Mouse (Mus musculus) 3T3-L1 (cell line): ENCODE results near the gene Me3.

Source experiments
- DNase-seq: peaks from one replicate; pipeline ENCODE4 v3.0.0-alpha.2; 2015; ENCODE audit warnings: low read depth, low spot score

The Me3 gene

DNA sequence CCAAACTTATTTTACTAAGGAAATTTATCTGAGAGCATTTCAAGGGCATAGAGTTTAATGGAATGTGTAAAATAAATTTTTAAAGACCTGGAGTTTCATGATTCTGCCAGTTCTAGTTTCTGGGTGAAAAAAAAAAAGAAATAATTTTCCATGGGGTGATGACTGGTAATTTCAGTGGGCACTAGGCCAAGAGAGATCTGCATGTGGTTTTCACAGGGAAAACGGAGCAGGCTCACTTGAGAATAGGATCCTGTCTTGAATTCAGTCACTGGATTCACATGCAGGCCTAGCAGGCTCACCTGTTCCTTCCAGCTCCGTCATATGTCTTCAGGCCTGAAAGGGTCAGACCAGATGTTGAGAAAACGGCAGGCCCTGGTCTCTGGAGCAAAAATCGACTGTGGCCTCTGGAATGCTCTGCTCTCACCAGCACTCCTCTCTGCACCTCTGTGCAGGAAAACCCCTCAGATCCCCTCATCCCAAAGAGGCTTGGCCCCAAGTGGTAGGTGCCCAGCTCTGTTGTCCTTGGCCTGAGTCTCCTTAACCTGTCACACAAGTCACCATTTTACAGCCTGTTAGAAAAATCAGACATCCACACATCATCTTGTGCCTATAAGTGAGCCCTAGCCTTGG lies 196.4 kb downstream of the Me3 start:
- DNase-seq, result no peak

DNA sequence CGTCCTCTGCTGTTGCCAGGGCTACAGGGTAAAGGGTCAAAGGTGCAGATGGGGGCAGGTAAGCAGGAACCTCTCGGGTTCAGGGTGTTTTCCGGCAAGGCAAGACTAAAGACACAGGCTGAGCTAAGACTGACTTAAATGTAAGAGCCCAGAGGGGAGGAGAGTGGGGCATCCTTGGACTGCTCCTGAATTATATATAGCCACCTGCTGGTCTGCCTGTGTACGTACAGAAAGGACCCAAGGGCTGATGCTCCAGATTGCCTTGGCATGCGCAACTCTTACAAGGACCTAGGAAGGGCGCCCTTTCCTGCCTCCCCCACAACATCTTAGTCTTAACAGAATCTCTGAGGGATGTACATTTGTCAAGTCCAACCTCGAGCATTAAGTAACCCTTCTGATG lies 197.0 kb downstream of the Me3 start:
- DNase-seq, result peak; percentile 56

DNA sequence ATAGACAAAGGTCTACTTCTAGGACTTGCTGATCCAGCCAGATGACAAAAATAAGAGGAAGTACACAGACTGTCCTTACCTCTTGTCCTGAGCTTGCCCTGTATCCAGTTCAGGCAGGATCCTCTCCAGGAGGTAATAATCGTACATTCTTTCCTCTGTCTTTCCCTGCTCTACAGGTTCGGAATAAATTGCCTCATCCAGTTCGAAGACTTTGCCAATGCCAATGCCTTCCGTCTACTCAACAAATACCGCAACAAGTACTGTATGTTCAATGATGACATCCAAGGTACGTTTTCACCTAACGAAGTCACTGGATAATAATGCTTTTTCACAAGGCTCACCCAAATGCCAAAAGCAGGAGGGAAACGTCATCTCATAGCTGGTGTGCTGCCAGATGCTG lies 201.3 kb downstream of the Me3 start:
- DNase-seq, result no peak

DNA sequence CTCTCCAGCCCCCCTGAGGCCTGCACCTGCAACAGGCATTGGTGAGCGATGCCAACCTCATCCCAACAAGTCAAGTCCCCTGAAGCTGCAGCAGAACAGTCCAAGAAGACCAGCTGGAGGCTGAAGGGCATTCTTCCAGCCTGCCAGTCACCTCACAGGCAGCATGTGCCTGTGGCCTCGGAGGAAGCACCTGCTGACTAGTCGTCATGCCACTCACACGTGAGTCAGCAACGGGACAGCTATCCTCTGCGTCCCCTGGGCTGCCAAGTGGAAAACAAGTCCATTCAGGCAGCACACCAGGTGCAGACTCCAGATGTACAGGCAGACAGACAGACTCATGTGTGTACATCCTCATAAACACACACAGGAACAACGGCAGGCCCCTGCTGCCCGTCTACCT lies 203.4 kb downstream of the Me3 start:
- DNase-seq, result peak; percentile 61

DNA sequence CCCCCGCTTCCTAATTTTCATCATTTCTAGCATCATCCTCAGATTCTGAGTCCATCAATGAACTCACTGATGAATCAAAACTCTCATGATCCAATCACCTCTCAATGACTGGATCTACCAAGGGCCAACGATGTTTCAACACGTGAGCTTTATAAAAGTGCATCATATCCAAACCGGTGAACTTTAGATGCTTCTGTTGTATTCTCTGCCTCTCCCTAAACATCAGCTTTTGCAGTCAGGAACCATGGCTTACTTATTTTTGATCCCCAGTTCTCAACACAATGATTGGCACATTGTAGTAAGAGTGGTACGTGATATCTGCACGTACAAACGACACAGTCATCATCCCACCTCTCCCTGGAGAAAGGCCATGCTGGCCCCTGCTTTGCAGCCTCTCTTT lies 204.5 kb downstream of the Me3 start:
- DNase-seq, result no peak

DNA sequence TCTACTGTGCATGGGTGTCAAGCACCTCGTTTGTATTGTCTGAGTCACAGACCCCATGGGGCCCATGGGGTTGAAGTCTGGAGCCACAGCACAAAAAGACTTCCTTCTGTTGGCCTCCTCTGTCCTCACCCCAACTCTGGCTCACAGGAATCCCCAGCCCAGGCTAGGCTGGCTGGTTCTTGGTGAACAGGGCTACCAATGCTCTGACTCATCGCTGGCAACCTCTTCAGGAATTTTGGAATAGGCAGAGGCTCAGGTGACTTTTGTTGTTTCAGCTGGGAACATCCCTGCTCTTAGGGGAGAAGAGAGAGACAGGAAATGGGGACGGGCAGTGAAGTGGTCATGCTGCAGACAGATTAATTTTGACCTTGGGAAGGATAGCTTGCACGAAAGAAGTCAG lies 205.6 kb downstream of the Me3 start:
- DNase-seq, result peak; percentile 97

DNA sequence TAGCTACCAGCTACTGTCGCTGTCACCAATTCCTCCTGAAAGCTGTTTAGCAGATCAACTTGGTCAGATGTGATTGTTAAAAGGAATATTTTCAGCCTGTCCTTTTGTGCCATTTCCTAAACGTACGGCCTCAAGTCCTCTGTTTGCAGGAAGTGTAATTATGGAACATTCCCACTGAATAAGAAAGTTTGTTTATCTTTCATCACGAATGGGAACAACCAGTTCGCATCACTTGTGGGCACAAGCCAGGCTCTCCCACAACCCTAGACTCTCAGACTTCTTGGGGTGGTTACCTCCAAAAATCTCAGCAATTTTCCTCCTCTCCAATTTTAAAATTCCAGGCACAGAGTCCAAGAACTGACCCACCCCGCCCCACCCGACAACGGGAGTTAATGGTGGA lies 207.5 kb downstream of the Me3 start:
- no peak for DNase-seq

DNA sequence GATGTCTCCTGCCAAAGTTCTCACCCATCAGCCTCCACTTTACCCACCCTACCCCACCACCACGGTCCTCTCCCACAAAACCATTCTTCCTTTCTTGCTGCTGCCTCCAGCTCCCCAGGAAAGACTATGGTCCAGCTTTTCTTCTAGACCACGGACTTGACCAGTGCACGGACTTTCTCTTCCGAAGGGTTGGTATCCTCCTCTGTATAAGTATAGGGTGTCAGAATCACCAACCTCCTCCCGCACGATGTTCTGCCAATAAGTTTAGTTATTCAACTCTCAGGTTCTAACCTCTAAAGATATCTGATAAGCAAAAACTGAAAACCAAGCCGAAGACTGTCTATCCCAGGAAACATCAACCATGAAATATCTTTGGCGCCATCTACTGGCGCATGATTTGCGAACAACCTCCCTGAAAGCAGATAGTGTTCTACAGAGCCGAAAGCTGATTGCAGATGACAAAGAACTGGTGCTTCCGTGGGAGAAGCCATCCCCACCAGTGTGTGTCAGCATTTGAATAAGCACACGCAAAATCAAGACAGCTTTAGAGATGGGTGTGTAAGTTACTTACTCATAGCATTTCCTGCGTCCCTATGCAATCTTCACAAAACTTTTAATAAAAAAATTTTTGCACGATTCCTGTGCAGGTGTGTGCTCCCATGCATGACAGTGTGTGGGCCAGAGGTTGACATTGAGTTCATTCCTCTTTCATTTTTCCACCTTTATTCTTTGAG lies 209.6 kb downstream of the Me3 start:
- DNase-seq, result peak; percentile 94

DNA sequence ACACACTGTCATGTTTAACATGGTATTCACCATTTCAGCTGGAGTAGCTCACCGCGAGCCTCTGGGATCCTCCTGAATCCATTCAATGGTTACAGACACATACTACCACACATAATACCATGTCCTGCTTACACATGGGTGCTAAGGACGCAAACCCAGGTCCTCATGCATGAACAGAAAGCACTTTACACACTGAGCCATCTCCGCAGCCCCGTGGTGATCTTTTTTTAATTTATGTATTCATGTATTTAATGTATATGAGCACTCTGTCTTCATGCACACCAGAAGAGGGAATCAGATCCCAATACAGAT lies 210.2 kb downstream of the Me3 start:
- no peak for DNase-seq

DNA sequence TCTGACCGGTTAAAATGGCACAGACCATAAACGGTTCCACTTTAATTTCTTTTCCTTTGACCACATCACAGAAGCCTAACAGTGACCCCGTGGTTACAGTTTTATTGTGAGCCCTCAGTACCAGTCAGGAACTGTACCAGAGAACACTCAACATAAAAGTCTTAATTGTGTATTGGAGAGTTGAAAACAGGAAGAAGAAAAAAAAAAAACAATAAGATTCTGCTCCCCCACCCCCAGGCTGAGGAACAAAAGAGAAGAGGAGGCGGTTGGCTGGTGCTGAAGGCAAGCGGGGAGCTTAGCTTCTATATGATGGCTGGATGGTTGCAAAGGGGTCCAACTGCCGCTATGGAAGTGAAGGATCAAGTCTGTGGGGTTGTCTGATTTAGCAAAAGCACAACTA lies 210.9 kb downstream of the Me3 start:
- DNase-seq, result no peak

DNA sequence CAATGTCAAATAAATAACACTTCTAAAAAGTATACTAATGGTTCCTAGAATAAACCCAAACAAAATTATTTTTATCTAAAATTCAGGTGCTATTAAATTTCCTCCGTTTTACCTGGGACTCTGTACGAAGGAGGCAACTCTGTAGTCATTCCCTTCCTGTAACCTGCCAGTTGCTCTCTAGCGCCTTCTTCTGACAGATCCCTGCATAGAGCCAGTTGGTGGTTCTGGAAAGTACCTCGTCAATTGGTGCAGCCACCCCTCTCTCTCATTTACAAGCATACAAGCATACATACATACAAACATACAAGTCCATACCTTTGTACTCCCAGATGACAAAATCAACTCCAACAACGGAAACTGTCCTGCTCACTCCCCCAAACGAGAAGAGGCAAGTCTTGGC lies 211.3 kb downstream of the Me3 start:
- DNase-seq, result no peak

DNA sequence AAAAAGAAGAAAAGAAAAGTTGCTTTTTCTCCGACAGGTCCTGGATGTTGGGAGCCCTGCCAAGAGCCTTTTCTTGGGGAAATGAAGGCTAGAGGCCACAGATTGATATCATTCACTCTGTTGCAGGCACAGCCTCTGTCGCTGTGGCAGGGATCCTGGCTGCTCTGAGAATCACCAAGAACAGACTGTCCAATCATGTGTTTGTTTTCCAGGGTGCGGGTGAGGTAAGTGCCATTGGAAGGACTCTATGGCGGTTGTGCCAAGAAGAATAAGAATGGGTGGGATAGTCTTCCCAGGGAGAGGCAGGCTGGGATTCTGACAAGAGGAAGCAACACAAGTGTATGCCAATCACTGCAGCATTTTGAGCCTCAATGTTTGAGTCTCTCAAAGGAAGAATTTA lies 213.5 kb downstream of the Me3 start:
- DNase-seq, result no peak

DNA sequence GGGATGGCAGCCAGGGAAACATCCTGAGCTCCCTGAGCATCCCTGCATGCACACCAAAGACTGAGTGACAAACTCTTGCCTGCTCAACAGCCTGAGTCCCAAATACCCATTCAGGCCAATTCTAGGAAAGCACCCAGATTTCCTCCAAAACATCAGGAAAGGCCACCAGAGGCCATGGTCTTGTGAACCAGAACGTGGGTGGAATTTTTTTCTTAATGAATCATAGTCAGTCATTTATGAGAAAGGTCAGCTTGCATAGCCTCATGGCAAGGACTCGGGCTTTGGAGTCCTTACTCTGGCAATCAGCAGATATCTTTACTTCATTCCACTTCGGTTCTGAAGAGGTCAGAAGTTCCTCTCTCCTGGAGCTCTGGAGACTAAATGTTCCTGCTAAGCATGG lies 218.3 kb downstream of the Me3 start:
- peak; percentile 54 for DNase-seq

DNA sequence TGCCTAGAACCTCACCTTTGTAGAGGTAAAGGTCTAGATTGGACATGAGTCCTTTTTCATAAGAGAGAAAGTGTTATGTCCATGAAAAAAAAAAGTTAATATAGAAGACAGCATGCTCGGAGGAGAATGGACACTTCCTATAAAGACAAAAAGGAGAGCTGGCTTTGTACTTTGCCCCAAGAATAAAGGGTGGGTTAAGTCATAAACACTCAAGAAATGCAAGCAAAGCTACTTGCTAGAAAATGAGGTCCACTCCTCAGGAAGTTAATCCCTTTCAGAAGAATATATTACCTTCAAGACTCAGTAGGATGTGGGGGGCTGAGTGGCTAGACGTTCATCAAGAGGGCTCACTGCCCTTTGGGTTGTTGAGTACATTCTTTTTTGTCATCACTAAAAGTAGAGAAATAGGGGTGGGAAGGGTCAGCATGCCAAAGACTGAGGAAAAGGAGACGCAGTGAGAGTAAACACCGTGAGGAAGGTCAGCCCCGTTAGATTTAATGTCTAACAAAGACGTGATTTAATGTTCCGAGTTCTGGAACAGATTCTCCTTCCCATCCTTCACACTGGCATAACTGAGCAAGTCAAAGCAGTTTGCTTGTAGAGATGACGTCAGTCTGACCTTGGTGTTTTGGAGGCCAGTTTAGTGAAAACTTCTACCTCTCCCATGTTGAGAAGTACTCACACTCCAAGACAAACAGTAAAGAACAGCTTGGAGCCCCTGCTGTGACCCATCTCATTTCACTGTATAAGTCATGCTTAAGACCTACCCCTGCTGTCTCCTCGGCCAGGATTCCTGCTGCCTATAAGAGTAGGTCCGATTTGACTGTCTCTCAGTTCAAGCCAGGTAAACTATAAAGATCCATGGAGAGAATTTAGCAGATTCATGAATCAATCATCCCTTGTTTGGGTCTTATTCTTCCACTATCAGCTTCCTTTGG lies 220.2 kb downstream of the Me3 start:
- DNase-seq, result no peak

DNA sequence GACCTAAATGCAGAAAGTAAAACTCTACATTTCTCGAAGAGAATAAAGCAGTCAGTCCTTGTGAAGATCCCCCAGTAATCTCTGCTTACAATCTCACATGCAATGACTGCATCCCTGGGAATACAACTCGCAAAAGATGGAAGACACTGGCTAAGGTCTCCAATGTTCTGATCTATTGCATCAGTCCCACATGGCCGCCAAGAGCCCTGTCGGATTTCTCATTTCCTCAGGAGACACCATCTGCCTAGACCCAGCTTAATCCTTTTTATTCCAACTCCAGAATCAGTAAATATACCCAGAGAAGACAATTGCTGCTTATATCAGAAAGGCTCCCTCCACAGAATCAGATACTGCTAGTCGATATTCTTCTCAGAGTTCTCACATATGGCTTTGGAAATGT lies 220.9 kb downstream of the Me3 start:
- no peak for DNase-seq

DNA sequence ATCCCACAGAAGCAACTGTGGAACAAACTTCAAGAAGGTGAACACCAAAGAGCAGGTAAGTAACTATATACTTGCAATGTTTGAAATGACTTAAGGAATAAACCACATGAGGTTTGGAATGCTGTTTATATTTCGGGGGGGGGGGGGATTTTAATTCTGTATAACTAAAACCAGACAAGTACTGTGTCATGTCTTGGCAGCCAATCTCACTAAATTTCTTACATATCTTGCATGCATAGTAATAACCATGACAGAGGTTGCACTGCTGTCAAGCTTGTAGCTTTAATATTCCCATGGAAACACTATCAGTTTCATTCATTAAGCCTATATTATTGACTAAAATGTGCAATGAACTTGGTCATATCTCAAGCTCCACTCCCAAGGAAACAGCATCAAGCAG lies 223.0 kb downstream of the Me3 start:
- peak; percentile 53 for DNase-seq

DNA sequence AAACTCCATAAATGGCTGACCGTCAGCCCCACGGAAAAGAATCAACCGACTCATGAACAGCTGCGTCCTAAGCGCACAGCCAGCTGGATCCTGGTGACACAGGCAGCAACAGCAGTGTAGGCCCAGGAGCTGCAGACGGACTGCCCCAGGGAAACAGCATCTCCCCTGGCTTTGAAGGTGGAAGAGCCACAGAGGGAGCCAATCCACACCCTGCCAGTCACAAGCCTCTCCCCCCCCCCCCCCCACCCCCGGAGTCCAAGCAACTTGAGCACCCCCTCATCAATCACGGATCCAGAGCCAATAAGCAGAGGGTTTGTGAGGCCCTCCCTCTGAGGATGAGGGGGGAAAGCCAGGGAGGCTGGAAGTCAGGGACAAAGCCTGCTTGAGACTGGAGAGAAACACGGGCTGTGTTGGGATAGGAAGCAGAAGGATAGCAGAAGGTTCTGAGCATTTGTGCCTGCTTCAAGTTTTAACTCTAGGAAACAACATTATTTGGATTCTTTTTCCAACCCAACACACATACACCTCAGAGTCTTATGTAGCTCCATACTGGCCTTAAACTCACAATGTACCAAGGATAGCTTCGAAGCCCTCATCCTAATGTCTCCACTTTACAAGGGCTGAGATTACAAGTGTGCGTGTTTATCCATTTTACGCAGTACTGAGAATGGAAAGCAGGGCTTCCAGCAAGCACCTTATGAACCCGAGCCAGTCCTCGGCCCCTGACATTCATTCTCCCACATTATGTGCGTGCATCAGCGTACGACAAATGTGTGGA lies 224.4 kb downstream of the Me3 start:
- no peak for DNase-seq

DNA sequence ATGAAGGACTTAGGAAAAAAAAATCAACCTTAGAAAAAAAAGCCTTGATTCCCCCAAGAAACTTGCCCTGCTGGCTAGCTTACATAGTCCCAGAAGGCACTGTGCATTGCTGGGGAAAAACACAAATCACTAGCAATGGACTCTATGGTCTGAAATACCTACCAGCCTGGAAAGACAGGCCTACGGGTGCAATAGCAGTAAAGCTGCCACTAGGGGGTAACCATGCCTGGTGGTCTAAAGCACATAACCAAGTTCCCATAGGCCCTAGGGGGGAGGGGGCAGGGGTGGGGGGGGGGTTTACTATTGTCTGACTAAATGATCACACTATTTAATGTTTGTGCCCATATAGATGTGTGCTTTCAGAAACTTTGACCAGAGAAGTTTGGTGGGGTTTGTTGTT lies 232.6 kb downstream of the Me3 start:
- no peak for DNase-seq

DNA sequence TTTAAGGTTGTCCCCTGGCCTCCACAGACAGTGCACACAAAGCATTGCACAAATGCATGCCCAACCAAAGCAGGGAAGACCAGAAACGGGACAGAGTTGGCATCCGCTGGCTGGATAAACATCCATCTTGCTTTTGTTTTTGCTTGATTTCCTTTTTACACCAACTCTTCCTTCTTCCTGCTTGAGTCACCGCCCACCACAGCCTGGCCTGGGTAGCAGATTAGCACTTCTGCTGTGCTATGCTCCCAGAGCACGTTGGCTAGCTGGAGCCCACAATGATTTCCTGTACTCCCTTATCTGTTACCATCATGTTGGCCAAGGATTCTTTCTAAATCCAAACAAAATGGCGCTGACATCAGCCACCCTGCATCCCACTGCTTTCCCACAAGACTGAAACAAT lies 235.0 kb downstream of the Me3 start:
- no peak for DNase-seq

DNA sequence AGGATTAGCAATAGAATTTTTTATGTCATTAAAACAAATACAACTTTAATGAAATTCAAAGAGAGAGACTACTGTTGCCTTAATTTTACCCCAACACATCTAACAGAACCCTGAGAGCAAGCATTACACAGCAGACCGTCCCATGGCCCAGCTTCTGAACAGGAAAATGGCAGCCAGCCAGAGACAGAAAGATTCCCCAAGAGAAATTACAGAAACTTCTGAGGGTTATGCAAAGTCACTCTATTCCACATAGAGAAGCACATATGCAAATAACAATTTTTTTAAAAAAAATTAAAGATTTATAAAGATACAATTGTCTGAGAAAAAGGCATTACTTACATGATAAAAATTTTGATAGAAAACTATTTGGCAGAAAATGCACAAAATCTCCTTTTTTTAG lies 247.5 kb downstream of the Me3 start:
- no peak for DNase-seq

DNA sequence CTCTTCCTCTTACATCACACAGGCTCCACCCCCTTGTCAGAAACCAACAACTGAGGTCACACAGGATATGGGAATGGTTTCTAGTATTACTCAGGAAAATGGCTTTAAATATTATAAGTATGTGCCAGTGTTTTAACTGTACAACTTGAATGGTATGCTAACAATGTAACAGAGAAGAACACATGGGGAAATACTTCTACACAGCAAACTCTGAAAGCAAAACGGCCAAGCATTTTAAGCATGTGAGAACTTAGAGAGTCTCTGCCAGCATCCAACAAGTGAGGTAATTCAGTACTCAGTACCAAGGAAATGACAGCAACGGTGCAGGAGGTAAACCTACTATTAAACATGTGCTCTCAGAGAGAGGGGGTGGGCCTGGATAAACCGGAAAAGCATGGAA lies 252.4 kb downstream of the Me3 start:
- peak; percentile 58 for DNase-seq

DNA sequence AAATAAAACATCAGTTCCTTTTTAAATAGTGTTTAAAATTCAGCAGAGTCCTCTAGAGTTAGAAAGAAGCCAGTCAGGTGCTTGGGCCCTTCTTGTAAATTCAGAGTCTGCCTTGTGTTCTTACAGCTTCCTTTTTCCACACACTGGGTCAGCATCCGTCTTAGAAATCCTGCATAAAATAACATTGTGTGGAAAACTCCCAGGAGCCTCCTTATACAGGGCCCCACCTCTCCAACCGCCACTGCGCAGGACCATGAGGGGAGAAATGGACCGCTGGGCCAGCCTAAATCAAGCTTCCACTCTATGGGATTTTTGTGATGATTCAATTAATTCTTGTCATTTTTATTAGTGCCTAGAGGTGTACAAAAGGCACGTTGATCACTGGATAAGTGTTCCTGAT lies 259.2 kb downstream of the Me3 start:
- DNase-seq, result no peak
